Mouse (Mus musculus) stomach, embryonic 16.5 days (tissue): ENCODE results near the gene Gm49373. TPM values are rescaled to one million over a fixed set of nuclear protein-coding genes. Genes with fewer than 3 reads are reported as not detected.

Experiments used
- ATAC-seq: fragments of 200-750 bp; cut with Nextera tagmentation; 2 replicates; pipeline ENCODE4 v1.8.0; 2017; ENCODE audit warnings: moderate number of reproducible peaks, moderate TSS enrichment; ENCODE audit not compliant: insufficient read depth, low FRiP score
- H3K27ac ChIP-seq: fragments of 300-500 bp; sonication (generic); 2 replicates; pipeline ENCODE4 v1.5.1; 2014; ENCODE audit warnings: low read length
- H3K27me3 ChIP-seq: fragments of 300-500 bp; sonication (generic); 2 replicates; pipeline ENCODE4 v1.6.1; 2014; ENCODE audit warnings: low read length, control low read depth, mixed read lengths; ENCODE audit not compliant: control insufficient read depth, insufficient read depth
- H3K36me3 ChIP-seq: fragments of 300-500 bp; sonication (generic); 2 replicates; pipeline ENCODE4 v1.6.1; 2014; ENCODE audit warnings: low read length; ENCODE audit not compliant: control insufficient read depth, insufficient read depth
- H3K4me1 ChIP-seq: fragments of 300-500 bp; sonication (generic); 2 replicates; pipeline ENCODE4 v1.6.1; 2014; ENCODE audit warnings: low read length, control low read depth, mixed read lengths; ENCODE audit not compliant: control insufficient read depth, insufficient read depth
- H3K4me2 ChIP-seq: fragments of 300-500 bp; sonication (generic); 2 replicates; pipeline ENCODE4 v1.6.1; 2014; ENCODE audit warnings: low read depth, low read length, mixed read lengths
- H3K4me3 ChIP-seq: fragments of 300-500 bp; sonication (generic); replicated peaks from 2 replicates; pipeline ENCODE4 v1.5.1; 2014; ENCODE audit warnings: mild to moderate bottlenecking, low read length
- H3K9ac ChIP-seq: fragments of 300-500 bp; sonication (generic); 2 replicates; pipeline ENCODE4 v1.6.1; 2014; ENCODE audit warnings: low read length
- H3K9me3 ChIP-seq: fragments of 300-500 bp; sonication (generic); replicated peaks from 2 replicates; pipeline ENCODE4 v1.6.1; 2016; ENCODE audit warnings: low read length, control low read depth; ENCODE audit not compliant: control insufficient read depth
- WGBS: fragments of 180-500 bp; shearing (Covaris S2); extraction: QIAGEN DNeasy Blood & Tissue Kit; methylation state at CpG from one replicate; pipeline ENCODE4 v1.1.7; 2014; 5-methylcytosine and 5-hydroxymethylcytosine counted together
- polyA plus RNA-seq: library from polyadenylated mRNA; unstranded; fragments of >200 nt; fragmentation: Nextera tagmentation; extraction: Ambion mirVana; gene quantifications from 2 replicates; pipeline ENCODE4 v1.2.1, GENCODE M21; 2015

The Gm49373 gene
- polyA plus RNA-seq, 1 experiment from 2014 or later = 0.49 TPM

DNA sequence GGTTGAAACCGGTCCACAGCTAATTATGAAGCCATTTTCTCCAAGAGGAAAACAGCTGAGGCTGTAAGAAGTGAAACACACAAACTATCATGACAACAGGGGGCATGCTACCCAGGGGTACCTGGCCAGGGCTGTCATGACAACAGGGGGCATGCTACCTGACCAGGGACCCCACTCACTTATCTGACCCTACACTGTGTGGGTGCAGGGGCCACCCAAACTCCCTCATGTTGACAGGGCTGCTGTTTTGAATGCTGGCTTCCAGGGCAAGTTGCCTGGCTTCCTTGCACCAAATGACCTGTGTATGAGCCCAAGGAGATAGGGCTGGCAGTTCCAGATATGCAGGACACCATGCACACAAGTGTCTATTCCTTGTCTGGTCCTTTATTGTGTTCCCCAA, 17.6 kb upstream of the Gm49373 start:
- Histone ChIP-seq H3K4me1 (peaks cover 15% of the 10 kb centered on the region), H3K27ac (no peak overlapping the region), H3K27me3 (no peaks in the 10 kb centered on the region), H3K4me3 (peak overlapping the region; percentile 68), H3K36me3 (0 out of 2 replicates have a peak, but pooled peaks cover 11% of the 10 kb centered on the region), H3K9me3 (no peaks in the 10 kb centered on the region), H3K4me2 (peak overlapping the region; percentile 90), H3K9ac (peak overlapping the region; percentile 74)
- ATAC-seq = no peak
- WGBS = 83% methylated on average over 1 of the region's 1 CpGs

DNA sequence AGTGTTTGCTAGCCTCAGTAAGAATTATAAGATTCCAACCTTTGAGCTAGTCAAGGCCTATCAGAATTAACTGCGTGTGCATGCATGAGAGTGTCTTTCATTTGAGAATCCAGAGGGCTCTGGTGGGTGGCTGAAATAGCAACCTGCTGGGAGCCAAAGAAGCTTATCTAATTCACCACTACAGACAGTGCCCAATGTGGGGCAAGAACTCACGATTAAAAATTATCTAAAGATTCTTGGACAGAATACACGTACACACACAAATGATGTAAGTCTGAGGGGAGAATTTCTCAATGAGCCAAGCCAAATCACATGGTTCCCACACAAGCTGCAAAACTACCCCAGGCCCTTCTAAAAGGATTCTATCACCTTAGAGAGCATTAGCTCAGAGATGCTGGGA, 10.4 kb upstream of the Gm49373 start:
- peaks cover 34% of the 10 kb centered on the region for H3K36me3 ChIP-seq
- no peaks in the 10 kb centered on the region for H3K4me1 ChIP-seq
- no peak for ATAC-seq
- no peak overlapping the region for H3K9ac ChIP-seq
- H3K4me2 ChIP-seq = no peak overlapping the region
- H3K9me3 ChIP-seq = no peaks in the 10 kb centered on the region
- 84% methylated on average over 3 of the region's 3 CpGs for WGBS
- no peak overlapping the region for H3K27ac ChIP-seq
- no peak overlapping the region for H3K4me3 ChIP-seq
- H3K27me3 ChIP-seq = no peaks in the 10 kb centered on the region

DNA sequence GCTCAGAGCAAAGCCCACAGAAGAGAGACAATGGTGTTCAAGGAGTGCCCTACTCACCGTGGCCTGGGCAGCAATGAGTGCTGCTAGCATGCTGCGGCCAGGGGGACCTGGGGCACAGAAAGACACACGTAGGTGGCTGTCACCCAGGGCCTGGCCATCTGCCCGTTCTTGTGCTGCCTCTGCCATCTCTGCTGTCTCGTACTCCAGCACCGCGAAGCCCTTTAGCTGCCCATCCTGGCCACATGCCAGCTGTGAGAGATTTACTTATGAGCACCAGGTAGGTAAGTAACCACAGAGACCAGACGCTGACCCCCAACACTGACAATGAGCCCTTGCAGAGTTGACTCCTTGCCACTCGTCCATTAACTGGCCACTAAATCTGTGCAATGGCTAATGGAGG, 8.2 kb upstream of the Gm49373 start:
- Histone ChIP-seq H3K9ac (no peak overlapping the region), H3K27me3 (no peaks in the 10 kb centered on the region), H3K4me2 (no peak overlapping the region), H3K27ac (no peak overlapping the region), H3K36me3 (peaks cover 43% of the 10 kb centered on the region), H3K4me1 (no peaks in the 10 kb centered on the region), H3K9me3 (no peaks in the 10 kb centered on the region), H3K4me3 (no peak overlapping the region)
- no peak for ATAC-seq
- whole genome bisulfite sequencing = 83% methylated on average over 9 of the region's 9 CpGs

DNA sequence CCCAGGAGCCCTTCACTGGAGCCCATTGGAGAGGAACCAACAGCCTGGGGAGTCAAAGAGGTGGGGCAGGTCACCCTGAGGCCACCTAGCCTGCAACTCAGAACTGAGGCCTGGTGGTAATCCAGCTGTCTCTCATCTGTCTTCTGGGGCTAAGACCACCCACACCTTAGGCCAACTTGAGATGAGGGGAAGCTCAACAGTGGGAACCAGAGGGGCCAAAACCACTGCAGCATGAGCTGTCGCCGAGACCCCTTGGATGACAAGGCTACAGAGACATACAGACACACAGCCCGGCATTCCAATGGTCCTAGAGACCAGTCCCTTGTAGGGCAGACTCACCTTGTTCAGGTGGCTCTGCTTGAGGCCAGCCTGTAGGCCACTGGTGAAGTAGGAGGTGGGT, 2.7 kb upstream of the Gm49373 start:
- peaks cover 44% of the 10 kb centered on the region for H3K36me3 ChIP-seq
- H3K4me1 ChIP-seq = peaks cover 6% of the 10 kb centered on the region
- WGBS = 85% methylated on average over 3 of the region's 3 CpGs
- no peak overlapping the region for H3K27ac ChIP-seq
- H3K9me3 ChIP-seq = no peaks in the 10 kb centered on the region
- no peaks in the 10 kb centered on the region for H3K27me3 ChIP-seq
- H3K4me2 ChIP-seq = no peak overlapping the region
- no peak overlapping the region for H3K4me3 ChIP-seq
- no peak for ATAC-seq
- no peak overlapping the region for H3K9ac ChIP-seq

DNA sequence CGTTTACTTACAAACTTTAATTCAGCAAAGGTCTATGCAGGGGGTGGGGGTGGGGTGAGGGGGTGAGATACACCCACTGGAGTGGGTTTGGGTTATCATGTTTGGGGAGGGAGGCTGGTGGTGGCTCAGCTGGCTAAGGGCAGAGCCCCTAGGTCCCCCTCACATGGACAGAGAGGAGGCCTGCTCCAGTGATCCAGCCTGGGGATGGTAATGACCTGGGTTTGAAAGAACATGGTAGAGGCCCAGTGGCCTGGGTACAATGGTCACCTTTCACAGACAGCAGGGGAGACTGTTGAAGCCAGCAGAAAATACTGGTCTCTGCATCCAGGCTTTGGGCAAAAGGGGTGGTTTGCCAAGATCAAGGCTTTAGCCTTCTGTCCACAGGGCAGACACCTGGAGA, 1.3 kb upstream of the Gm49373 start:
- no peak overlapping the region for H3K4me3 ChIP-seq
- H3K27ac ChIP-seq = no peak overlapping the region
- no peak overlapping the region for H3K4me2 ChIP-seq
- no peaks in the 10 kb centered on the region for H3K9me3 ChIP-seq
- 82% methylated on average over 1 of the region's 1 CpGs for WGBS
- no peak for ATAC-seq
- peaks cover 30% of the 10 kb centered on the region for H3K36me3 ChIP-seq
- no peaks in the 10 kb centered on the region for H3K27me3 ChIP-seq
- 0 out of 2 replicates have a peak overlapping the region, but pooled peaks have one; percentile 12 for H3K9ac ChIP-seq
- H3K4me1 ChIP-seq = peaks cover 6% of the 10 kb centered on the region

DNA sequence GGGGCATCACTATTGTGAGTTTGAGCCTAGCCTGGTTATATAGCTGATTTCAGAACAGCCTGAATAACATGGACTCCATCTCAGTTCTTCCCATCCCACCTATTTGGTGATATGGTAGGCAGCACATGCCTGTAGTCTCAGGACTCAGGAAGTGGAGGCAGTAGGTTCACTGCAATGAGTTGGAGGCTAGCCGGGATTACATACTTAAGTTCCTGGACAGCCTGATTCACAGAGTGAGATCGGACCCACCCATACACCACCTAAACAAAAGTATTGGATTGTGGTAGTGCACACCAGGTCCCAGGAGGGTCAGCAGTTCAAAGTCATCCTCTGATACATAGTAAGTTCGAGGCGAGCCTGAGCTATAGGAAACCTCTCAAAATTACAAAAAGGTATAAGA, 255 bp downstream of the Gm49373 start:
- WGBS = 9% methylated on average over 4 of the region's 4 CpGs
- Histone ChIP-seq H3K4me1 (peaks cover 6% of the 10 kb centered on the region), H3K4me2 (peak overlapping the region; percentile 78), H3K27me3 (no peaks in the 10 kb centered on the region), H3K9me3 (no peaks in the 10 kb centered on the region), H3K4me3 (peak overlapping the region; percentile 69), H3K27ac (peak overlapping the region; percentile 63; the same call in 1 of the 2 replicates), H3K9ac (peak overlapping the region; percentile 88), H3K36me3 (peaks cover 20% of the 10 kb centered on the region; the same call in 1 of the 2 replicates)
- peak; percentile 8; the same call in 1 of the 2 replicates for ATAC-seq

DNA sequence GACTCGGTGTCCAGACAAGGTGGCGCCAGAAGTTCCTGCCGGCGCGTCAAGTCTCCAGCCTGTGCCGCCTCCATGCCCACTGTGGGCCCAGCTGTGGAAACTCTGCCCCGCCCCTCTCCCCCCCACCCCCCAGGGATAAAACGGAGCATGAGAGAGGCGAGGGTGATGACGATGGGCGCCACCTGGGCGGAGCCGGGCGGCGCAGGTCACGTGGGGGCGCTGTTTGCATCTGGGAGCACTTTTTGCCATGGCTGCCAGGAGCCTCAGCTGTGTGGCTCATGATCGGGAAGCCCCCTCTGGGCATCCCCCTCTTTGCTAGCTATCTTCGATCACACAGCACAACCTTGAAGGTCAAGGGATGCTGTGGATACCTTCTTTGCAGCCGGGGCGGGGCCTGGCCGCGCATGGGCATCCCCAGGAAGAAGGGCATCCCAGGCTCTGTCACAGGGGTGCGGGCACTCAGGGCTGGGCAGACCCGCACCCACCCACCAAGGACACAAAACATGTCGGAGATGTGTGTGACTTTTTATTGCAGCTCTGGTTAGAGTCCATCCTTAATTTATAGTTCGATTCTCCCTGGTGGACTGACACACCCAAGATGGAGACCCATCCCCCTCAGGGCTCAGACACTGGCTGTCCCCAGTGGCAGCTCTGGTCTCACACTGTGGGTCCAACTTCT, 5.8 kb downstream of the Gm49373 start, which contains the start of gene Zglp1:
Zglp1 (minus strand) TSS at position 88 of the 679 bp plus-strand sequence.
- no peak for ATAC-seq
- Histone ChIP-seq H3K4me1 (no peaks in the 10 kb centered on the region), H3K9ac (no peak within 1 kb of the TSS), H3K9me3 (no peaks in the 10 kb centered on the region), H3K4me3 (no peak within 1 kb of the TSS), H3K27ac (no peak within 1 kb of the TSS), H3K4me2 (no peak within 1 kb of the TSS), H3K36me3 (peaks cover 3% of the 10 kb centered on the region; the same call in 1 of the 2 replicates), H3K27me3 (no peaks in the 10 kb centered on the region)
- 85% methylated on average over 27 of the region's 27 CpGs for WGBS

DNA sequence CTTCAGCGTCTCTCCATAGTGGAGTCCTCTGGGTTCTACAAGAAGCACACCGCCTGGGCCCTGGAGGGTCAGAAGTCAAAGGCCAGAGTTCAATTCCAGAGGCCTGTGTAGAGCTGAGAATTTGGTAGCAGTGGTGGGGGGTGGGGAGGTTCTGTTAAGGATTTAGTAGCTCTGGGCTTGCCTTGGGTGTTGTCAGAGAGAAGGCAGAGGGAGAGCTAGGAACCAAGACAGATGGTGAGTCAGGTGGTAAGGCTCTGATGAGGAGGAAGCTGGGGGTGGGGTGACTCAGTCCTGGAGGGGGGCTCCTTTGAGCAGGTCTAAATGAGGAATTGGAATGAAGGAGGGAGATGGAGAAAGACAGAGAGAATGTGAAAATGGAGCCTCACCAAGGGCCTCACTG, 10.0 kb downstream of the Gm49373 start:
- Histone ChIP-seq H3K36me3 (peaks cover 3% of the 10 kb centered on the region; the same call in 1 of the 2 replicates), H3K4me1 (no peaks in the 10 kb centered on the region), H3K4me3 (no peak overlapping the region), H3K27ac (no peak overlapping the region), H3K4me2 (no peak overlapping the region), H3K27me3 (no peaks in the 10 kb centered on the region), H3K9ac (no peak overlapping the region), H3K9me3 (no peaks in the 10 kb centered on the region)
- 97% methylated on average over 2 of the region's 2 CpGs for WGBS
- no peak for ATAC-seq

DNA sequence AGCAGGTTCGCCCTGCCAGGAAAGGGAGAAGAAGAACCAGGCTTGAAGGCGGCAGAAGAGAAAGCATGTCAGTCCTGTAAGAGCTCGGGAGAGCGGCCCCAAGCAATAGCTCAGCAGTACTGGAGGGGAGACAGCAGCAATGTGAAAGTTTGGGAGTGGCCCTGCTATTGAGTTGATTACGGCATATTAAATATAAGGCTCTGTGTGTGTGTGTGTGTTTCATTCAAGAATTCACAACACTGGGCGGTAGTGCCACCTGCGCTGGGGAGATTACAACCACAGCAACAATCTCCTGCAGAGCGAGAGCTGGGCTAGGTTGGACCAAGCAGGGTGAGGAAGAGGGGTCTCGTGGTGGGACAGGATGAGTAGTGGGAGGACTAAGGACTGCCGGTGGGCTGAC, 21.3 kb downstream of the Gm49373 start:
- Histone ChIP-seq H3K36me3 (no peaks in the 10 kb centered on the region), H3K4me1 (no peaks in the 10 kb centered on the region), H3K9ac (no peak overlapping the region), H3K27me3 (no peaks in the 10 kb centered on the region), H3K4me2 (no peak overlapping the region), H3K27ac (no peak overlapping the region), H3K9me3 (no peaks in the 10 kb centered on the region), H3K4me3 (no peak overlapping the region)
- WGBS = 60% methylated on average over 10 of the region's 10 CpGs
- no peak for ATAC-seq
